Mouse (Mus musculus): ENCODE data around the gene Ube4b.

Ube4b gene

DNA sequence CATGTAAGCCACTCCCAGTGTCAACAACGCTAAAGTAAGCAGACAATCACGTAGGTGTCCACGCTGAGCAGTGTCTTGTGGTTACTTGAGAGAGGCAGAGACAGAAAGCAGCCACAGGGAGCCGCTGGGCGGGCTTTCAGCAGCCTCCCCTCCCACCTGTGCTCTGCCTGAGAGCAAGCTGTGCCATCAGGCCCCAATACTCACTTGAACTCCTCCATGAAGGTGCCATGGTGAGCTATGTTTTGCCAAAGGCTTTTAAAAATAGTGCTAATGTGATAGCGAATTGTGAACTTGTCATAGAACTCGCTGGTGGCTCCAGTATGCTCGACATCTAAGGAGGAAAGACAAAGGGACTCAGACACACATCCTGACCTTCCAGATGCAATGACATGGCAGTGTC lies 82.2 kb downstream of the Ube4b start:
- DNase-seq (ENCODE audit: extremely low read depth, low read depth, low spot score) = no peak

DNA sequence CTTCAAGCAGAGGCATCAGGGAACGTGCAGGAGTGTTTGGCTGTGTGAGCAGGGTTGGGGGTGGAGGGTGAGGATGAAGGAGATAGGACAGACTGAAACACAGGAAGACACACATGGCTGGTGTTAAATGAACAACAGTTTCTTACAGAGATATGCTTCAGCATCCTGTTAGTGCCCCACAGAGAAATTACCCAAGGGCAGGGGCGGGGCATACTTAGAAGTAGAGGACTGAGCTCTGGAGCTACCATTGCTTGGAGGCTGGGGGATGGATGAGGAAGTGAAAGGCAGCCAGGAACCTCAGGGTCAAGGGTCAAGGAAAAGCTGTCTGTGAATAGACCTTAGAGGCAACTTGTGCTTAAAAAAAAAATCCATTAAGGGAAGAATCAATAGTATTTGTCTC lies 85.9 kb downstream of the Ube4b start:
- no peak for DNase-seq (ENCODE audit: extremely low read depth, low read depth, low spot score)

DNA sequence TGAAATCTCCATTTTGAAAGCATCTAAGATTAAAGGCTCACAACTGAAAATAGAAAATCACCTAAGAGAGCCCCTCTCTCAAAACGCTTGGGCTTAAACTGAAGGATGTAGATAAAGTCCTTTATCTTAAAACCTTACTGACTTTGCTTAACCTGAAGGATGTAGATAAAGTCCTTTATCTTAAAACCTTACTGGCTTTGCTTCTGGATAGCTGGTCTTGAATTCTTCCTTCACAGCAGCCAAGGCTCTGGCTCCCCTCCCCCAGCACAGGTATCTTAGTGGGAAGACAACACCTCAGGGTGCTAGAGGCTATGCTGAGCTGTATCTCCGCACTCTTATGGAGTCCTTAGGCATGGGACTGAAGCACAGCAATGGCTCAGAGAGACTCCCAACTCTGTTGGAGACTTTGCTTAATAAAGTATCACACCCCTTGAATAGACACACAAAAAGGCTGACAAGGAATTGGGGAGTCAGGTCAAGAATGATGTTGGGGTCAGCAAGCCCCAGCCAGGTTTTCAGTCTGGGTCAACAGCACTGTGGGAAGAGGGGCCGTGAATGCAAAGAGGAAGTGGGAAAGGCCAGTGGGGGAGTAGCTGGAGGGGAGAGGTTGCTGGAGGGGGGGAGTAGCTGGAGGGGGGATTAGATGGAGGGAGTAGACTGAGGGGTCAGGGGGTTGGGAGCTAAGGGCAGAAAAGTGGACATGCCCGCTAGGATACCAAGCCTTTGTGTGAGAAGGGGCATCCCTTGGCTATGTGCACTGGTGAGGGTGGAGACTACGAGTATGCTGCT lies 86.9 kb downstream of the Ube4b start:
- no peak for DNase-seq (ENCODE audit: extremely low read depth, low read depth, low spot score)

DNA sequence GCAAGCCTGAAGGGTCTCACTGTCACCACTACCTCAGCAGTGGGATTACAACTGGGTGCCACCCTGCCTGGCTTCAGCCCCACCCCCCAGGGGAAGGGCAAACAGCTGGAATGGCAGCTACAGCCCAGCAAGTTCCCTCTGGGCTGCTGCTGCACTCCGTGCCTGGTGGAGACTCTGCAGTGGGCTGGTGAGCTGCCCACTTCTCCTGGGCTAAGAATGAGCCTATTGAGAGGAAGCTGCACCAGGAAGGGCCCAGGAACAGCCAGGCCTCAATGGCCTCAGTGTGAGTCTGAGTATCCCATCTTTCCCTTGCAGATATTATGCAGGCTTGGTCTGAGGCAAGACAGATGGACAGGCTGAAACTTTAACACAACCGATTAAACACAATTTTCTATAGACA lies 88.4 kb downstream of the Ube4b start:
- no peak for DNase-seq (ENCODE audit: extremely low read depth, low read depth, low spot score)

DNA sequence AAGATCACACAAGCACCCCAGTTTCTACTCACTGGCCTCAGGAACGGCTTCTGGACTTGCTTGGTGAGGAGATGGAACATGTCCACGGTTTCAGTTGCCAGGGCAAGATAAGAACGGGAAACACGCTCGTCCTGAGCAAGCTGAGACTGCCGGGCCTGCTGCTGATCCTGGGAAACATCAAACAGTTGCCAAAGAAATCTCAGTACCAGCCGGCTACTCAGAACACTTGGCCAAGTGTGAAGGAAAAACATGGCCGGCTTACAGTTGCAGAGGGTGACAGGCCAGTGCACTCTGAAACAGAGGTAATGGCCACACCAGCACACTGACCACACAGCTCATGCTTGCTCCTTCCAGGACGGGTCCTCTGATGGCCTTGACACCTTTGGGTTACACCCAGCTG lies 89.2 kb downstream of the Ube4b start:
- DNase-seq (ENCODE audit: extremely low read depth, low read depth, low spot score) = no peak

DNA sequence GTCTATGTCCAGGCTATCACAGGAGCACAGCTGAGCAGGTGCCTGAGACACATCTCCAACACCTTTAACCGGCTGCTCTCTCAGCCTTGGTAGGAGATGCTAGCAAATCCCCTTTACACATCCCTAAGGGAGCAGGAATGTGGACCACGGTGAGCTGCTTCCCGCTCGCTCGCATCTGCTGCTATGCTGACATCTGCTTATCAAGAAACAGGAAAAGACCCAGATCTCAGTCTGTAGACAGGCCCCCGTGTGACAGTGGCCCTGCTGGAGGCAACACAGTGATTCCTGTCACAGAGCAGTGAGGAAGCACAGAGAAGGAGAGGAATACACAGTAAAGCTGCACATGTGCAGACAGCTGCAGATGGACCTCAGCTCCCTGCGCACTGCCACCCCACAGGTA lies 90.2 kb downstream of the Ube4b start:
- no peak for DNase-seq (ENCODE audit: extremely low read depth, low read depth, low spot score)

DNA sequence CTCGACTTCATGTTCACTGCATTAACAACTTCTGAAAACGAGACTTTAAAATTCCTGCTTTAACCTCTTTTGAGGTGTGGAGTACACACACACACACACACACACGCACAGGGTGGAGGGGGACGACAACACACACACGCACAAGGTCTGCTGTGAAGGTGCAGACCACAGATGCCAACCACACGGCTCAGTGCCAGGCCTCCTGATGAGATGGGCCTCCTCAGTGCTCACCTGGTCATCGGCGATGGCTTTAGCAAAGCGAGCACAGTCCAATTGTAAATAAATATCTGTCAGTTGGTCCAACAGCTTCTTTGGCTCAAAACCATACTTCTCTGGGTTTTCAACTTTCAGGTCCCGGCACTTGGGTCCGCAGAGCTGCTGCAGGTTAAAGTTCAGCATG lies 91.7 kb downstream of the Ube4b start:
- no peak for DNase-seq (ENCODE audit: extremely low read depth, low read depth, low spot score)

DNA sequence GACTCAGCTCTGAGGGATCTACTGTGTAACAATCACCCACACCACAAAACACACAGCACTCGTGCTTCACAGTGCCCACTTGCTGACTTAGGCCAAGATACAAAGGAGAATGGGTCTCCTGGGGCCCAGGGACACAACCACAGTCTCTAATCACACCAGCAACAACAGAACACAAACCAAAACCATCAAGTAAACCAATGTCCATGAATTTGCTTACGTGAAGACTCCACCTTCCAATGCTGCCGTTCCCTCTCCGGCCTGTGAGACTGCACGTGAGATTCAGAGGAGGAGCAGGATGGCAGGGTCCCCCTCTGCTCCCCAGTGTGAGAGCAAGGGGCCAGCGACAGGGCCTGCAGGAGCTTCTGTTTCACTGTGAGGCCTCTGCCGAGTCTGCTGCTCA lies 93.8 kb downstream of the Ube4b start:
- no peak for DNase-seq (ENCODE audit: extremely low read depth, low read depth, low spot score)

DNA sequence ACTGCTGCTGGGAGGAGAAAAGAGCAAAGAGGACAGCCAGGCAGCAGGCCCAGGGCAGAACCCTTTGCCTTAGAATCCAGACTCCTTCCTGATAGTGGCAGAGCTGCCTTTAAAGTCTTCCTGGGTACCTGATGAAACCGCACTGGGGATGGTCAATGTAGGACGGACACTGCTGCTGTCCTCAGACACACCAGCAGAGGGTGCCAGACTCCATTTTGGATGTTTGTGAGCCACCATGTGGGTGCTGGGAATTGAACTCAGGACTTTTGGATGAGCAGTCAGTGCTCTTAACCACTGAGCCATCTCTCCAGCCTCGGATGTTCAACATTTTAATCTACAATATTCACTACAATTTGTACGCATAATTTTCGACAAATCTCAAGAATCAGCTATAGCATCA lies 96.1 kb downstream of the Ube4b start:
- no peak for DNase-seq (ENCODE audit: extremely low read depth, low read depth, low spot score)

DNA sequence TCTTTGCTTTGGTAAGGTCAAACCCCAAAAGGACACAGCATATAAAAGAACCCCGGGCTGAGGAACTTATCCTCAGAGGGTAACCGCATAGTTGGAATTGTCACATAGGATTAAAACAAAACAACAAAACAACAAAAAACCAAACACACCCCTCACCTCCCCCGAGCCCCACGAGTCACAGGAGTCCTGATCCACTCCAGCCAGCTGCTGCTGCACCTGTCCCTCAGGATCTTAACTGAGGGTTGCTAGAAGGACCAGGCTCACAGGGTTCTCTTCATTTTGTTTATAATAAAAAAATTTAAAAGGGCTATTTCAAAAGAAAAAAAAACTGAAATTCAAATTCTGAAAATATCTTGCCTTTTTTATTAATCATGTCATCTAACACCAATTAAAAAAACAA lies 97.8 kb downstream of the Ube4b start:
- no peak for DNase-seq (ENCODE audit: extremely low read depth, low read depth, low spot score)

DNA sequence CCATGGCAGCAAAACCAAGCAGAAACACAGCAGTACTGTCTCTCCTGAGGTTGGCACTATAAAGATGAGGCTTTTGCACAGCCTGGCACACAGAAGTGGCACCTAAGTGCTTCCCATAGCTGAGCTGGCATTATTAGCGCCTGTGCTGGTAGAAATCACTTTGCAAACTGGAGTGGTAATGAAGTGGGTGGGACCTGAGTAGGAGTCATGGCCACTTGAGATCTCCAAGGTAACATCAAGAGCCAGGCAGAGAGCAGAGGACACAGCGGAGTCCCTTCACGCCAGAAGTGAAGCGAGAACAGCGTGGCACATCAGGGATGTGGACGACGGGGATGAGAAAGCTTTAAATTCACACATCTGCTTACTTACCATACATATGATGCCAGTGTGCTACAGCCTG lies 99.3 kb downstream of the Ube4b start:
- DNase-seq (ENCODE audit: extremely low read depth, low read depth, low spot score) = no peak

DNA sequence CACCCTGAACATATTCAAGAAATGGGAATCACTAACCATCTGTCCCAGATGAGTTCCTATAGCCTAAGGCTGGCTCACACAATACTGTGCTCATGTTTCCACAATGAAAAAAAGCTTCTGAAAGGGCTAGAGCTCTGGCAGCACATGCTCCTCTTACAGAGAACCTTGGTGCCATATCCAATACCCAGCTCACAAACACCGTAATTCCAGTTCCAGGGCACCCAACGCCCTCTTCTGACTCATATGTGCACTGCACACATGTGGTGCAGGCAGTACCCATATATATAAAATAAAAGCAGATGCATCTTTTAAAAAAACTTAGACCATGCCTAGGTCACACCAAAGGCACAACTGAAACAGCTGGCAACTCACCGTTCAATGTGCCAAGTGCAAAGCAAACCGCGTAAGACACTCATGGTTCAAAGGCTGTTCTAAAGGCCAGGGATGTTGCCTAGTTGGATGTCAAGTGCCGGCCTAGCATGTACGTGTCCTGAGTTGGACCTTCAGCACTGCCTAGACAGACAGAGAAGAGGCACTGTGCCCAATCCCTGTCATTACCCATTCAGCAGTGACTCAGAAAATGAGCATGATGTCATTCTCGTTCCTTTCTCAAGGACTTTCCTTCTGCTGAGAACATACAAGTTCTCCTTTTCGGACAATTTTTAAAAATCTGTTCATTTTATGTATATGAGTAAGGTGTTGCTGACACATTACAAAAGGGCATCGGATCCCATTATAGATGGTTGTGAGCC lies 101.0 kb downstream of the Ube4b start:
- no peak for DNase-seq (ENCODE audit: extremely low read depth, low read depth, low spot score)

DNA sequence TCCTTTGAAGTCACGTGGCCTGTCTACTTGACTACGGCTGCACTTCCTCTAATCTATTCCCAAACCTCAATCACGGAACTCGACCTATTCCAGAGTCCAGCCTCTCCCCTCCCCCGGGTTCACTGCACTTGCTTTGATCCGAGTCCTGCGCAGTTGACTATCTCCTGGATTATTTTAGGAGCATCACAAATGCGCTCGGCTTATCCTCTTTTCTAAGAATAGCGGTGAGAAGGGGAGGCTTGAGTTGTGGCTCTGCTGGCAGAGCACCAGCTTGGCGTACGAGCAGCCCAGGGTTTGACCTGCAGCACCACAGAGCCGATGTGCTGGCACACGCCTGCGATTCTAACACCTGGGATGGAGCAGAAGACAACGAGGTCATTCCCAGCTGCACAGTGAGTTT lies 102.8 kb downstream of the Ube4b start:
- DNase-seq (ENCODE audit: extremely low read depth, low read depth, low spot score) = no peak

DNA sequence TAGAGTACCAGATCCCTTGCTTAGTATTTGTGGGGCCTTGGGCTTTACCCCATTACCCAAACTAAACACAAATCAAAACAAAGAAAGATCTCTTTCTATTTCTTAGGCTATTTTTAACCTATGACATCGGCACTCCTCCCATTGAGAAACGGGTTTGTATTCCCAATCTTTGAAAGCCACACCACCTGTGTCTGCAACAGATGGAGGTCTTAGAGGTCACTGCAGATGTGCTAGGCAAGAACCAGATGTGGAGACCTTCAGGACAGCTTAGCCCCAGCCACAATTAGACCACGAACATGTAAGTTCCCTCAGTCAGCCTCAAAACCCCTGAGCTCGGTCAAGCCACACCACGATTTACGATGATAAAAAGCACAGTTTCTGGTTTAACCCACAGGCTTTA lies 103.8 kb downstream of the Ube4b start:
- no peak for DNase-seq (ENCODE audit: extremely low read depth, low read depth, low spot score)

DNA sequence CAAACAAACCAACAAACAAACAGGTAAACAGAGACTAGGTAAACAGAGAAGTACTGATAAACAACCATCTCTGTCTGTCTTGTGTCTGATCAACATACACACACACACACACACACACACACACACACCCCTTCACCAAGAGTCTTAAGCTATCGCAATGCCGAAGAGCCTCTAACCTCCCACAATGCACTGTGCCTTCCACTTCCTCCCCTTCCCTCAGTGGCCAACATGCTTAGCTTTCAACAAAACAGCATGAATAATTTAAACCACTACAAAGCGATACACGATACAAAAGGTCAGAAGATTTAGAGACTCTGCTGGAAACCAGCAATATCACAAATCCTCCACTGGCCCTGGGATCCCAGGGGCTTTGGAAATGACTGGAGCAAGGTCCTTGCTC lies 104.3 kb downstream of the Ube4b start:
- DNase-seq (ENCODE audit: extremely low read depth, low read depth, low spot score) = no peak

DNA sequence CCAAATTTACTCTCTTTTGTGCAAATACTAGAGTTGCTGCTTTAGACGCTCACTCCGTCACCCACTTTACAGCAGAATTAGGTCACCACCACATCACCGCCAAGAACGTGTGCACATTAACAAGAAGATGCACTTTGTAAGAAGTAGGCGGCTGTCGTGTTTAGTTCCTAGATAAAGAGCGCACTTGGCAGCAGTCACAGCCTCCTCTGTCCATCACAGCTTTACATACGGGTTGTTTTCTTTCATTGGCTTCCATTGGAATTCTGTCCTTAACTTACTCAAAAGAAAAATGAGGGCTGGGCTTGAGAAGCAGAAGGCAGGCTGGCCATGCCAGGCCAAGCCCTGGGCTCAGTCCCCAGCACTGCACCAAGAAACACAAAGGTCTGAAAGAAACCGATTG lies 107.5 kb downstream of the Ube4b start:
- DNase-seq (ENCODE audit: extremely low read depth, low read depth, low spot score) = no peak

DNA sequence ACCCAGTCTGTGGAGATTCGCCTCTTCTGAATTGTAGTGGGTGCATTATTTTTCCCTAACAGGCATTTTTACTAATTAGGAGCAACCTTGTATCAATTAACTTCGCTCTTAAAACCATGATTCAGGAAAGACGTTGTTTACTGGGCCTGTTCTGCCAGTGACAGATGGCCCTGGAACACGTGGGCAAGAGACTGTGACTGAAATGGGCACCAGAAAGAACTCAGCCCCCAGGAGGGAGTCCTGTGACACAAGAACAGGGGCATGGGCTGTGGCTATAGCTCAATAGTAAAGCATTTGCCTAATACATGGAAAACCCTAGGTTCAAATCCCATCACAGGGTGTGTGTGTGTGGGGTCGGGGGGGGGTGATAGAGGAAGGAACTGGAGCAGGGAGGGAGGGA lies 109.2 kb downstream of the Ube4b start:
- DNase-seq (ENCODE audit: extremely low read depth, low read depth, low spot score) = no peak

DNA sequence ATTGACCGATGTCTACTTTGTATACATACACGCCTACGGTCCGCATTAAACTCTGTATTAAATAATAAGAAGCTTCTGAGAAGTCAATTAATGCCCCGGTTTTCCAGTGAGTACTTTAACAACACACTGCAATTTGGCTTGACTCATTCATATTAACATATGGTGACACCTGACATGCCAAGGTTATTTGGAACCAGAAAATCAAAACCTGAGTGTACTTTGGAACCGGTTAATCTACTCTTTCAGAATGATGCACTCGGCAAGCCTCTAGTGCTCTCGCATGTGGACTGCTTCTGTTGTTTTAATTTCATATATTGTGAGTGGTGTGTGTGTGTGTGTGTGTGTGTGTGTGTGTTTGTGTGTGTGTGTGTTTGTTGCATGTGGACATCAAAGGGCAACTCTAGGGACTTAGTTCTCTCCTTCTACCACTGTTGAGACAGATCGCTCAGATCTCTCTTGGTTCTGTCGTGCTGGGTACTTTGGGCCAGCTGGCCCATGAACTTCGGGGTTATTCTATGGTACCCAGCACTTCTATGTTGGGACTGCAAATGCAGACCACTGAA lies 112.2 kb downstream of the Ube4b start:
- no peak for DNase-seq (ENCODE audit: extremely low read depth, low read depth, low spot score)

DNA sequence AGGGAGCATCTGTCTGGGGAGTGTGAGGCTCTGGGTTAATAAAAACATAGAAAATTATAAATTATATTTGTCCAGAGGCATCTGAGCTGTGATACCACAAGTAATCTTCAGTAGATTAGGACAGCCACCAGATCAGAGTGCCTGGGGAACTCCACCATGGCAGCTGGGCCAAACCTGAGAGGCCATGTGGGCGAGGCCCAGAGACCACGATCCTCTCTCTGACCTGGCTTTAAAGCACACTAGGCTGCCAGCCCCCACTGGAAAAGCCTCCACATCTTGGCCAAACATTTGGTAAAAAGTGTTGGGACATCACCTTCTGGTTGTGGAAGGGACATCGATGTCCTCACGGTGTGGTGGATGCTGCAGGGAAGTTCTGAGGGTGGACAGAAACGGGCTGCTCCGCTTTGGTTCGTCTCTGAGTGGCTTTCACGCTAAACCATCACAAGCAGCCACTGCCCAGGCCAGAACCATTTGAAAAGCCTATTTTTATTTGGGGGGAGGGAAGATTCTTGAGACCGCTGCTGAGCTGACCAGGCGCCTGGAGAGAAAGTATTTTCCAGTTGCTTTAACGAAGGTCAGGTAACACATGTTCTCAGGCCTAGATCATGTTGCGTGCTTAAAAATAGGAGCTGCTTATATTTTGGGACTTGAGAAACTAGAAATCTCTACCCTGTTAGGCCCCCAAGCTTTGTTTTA lies 112.8 kb downstream of the Ube4b start:
- DNase-seq (ENCODE audit: extremely low read depth, low read depth, low spot score) = no peak

DNA sequence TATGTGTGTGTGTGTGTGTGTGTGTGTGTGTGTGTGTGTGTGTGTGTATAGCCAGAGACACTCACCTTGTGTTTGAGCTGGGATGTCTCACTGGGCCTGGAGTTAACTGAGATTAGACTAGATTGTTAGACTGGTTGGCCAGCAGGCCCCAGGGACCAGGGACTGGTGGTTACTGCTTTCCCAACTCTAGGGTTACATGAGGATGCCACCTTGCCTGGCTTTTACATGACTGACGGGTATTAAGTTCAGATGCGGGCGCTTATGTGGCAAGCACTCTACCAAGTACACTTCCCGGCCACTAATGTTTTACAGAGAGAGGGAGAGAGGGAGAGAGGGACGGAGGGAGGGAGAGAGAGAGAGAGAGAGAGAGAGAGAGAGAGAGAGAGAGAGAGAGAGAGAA lies 114.6 kb downstream of the Ube4b start:
- DNase-seq (ENCODE audit: extremely low read depth, low read depth, low spot score) = no peak

DNA sequence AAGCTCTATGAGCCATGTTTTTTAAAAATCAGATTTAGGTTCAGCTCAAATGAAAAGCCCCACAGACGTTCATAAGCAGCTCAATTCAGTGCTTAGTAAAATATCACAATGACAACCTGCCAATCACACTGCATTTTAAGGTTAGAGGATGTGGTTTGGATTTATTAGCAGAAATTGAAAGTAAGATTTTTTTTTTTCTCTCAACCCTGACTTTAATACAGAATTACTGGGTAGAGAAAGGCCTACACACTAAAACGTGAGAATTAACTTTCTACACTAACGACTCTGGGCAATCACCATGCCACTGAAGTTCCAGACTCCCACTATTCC lies 118.1 kb downstream of the Ube4b start:
- no peak for DNase-seq (ENCODE audit: extremely low read depth, low read depth, low spot score)

Data from fat pad, adult 2 months (tissue).